Mouse (Mus musculus): Measurements from ENCODE around the gene Ppat.

DNA sequence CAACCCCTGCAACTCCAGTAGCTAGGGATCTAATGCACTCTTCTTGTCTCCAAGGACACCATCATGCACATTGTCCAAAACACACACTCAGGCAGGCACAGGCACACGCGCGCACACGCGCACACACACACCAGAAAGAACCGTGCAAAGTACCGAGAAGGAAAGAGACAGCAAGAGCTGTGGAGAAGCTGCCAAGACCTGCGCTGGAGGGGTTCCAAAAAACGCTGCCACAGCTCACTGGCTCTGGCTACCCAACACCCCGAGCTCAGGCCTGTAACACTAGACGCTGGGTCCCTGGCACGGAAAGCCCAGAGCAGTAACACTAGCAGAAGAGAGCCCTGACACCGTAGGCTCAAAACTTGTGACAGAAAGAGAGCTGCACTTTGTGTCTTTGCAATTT lies 27.9 kb downstream of the Ppat start:
- TF ChIP-seq CTCF (IDR thresholded peaks at IDR 0.05; ENCODE audit: low read depth, low read length) (no peak), POLR2A (IDR thresholded peaks at IDR 0.05; ENCODE audit: insufficient read depth, low read length) (no peak), EP300 (IDR thresholded peaks at IDR 0.05; ENCODE audit: insufficient read depth, low read depth, low read length) (no peak)
